Mouse (Mus musculus): Measurements from ENCODE around the gene Opcml.

DNA sequence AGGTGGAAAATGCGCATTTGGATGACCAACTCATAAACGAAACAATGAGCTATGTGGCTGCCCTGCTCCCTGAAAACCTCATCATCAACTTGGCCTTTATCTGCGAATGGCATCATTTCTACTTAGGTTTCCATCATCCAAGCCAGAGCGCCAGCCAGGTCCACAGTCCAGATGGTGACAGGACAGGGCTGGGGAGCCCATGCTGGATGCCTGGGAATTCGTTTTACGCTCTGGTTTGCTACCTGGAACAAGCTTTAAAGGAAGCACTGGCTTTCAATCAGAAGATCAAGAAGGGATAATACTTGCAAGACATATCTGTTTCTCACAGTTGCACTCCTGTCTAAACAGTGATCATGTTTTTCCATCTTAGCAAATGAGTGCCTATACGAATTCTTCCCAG, 366.5 kb downstream of the Opcml start:
- TF ChIP-seq CTCF (IDR thresholded peaks at IDR 0.05; ENCODE audit: borderline replicate concordance, insufficient read depth, low read length) (no peak), POLR2A (IDR thresholded peaks at IDR 0.05; ENCODE audit: low read depth, low read length) (no peak)

Data from embryonic fibroblast, embryonic 13.5 days (primary cell).